Mouse (Mus musculus): ENCODE data around the gene Cfap43.

Cfap43 gene

DNA sequence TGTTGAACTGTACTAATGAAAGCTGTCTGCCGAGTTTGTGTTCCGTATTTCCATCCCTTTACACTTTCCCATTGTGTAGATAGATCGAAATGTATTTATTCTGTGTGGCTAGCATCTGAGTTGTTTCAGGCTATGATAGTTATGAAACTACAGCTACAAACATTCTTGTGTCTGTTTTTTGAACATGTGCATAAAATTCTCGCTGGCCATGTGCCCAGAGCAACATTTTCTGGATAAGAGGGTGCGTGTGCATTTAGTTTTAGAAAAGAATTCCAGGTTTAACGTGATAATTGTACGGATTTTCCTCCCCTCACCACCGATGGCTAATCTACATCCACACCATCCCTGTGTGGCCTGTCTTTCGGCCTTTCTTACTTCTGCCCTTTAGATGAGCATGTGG, 205.6 kb downstream of the Cfap43 start:
- no peak for DNase-seq (ENCODE audit: extremely low spot score)

DNA sequence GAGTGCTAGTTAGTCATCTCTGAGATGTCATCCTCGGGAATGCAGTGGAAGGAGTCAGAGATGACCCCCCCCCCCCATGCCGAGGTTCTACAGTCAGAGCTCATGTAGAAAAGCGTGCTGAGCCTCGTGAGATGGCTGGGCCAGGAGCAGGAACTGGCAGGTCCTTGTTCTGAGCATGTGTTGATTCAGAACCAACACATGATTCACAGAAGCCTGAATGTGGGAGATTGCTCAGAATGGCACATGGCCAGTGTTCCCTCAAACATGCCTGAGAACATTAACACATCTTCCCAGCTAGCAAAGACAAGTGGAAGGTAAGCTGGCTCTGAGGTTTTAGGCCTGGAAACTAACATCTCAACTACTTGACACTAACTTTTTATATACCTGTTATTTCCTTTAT, 208.7 kb downstream of the Cfap43 start:
- DNase-seq (ENCODE audit: extremely low spot score): no peak

- DNase-seq (ENCODE audit: extremely low spot score): no peak
Observed at GRCm38 (mm10) chr19:47705772-47706309, 213.2 kb downstream of the Cfap43 start.

DNA sequence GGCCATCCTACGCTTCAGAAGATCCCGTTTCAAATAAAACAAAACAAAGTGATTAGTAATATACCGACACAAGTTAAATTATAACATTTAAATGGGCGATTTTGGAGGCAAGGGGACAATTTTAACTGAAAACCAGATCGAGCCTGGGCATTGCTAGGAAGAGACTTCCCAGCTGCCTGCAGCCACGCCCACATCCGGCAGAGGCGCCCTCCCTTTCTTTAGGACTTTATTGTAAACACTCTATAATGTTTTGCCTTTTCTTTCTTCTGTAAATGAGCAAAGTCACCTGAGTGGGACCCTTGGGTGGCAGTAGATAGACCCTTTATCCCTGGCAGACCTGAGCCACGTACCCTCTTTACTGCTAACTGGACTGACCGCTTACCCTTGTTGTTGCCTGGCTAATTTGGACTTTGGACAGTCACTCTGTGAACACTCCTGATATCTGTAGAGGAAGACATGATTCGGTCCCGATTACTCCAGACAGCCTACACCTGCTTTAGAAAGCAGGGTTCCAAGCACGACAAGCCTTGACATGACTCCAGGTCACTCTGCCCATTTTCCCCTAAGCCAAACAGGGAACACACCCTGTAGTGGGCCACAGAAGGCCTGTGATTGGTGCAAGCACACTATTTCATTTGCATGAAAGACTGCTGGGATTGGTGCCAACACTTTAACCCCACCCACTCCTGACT, 213.9 kb downstream of the Cfap43 start:
- DNase-seq (ENCODE audit: extremely low spot score): no peak

DNA sequence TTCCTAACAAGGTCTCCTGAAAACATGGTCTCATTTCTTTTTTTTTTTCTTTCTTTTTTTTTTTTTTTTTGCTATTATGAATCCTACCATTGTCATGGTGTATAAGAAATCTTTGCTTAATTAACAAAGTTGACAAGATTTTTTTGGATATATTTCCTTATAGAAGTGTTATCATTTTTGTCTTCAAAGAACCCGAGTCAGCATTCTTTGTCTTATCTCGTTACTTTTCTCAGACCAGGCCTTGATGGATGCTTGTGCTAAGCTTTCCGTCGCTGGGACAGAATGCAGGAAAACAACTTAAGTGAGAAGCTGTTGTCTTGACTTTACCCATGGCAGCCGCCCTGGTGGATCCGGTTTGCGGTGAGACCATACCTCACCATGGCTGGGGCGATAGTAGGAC, 218.6 kb downstream of the Cfap43 start:
- no peak for DNase-seq (ENCODE audit: extremely low spot score)

GRCm38 (mm10) chr19:47699743-47700142, 219.3 kb downstream of the Cfap43 start:
- no peak for DNase-seq (ENCODE audit: extremely low spot score)

DNA sequence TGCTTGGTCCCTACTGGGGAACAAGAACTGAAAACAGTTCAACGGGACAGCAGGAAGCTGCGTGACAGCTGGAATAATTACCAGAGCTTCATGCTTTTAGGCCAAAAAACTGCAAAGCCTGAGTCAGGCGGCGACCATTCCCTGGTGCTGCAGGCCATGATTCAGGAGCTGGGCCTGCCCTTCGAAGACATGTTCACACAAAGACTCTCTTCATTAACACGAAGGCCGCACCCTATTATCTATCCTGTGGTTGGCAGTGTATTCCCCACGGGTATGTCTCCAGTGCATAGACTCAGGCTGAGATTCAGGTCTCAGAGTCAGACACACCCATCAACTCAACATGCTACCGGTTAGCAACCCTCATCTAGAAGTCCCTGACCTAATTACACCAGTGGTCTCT, 220.8 kb downstream of the Cfap43 start:
- DNase-seq (ENCODE audit: extremely low spot score): no peak

DNA sequence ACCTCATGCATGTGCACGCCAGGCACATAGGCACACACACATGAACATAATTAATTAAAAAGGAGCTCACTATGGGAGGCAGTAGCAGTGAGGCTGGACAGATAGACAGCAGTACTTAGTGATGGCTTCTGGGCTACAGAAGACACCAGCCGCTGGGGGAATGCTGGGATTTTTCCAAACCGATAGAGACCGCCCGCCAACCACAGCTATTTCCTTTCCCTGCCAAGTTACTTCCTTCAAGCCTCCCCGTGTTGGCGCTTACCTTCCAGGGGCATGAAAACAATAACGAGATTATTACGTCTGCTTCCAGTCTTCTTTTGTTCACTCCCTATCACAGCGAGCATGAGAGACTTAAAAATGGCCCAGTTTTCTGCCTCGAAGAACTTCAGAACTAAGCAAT, 222.0 kb downstream of the Cfap43 start:
- DNase-seq (ENCODE audit: extremely low spot score): no peak

DNA sequence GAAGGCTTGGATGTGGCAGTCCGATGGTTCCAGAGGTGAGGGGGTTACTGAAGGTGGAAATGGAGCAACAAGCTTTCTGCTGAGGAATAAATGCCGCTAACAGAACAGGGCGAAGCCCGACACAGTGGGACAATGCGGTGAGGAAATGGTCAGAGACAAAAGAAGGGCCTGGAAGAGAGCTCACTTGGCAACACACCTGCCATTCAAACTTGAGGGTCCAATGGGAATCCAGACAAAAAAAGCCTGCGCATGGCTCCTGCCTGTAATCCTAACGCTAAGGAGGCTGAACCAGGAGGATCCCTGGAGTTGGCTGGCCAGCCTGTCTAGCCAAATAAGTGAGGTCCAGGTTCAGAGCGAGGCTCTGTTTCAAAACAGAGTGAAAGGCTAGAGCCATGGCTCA, 222.7 kb downstream of the Cfap43 start:
- no peak for DNase-seq (ENCODE audit: extremely low spot score)

DNA sequence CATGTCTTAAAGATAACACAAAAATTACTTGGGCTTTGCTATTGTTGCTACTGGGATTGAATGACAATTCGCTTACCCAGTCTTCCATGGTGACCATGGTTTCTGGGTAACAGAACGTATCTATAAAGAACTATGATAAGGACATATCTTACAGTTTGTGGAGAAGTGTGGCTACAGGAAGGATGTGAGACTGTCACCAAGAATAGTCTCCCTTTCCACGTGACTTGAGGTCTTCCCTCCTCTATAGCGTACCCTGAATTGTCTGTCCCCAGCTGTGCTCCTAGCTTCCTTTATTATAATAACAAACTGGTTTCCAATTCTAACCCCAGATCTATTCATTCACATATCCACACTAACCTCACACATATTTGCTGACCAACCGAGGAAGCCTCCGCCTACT, 223.4 kb downstream of the Cfap43 start:
- no peak for DNase-seq (ENCODE audit: extremely low spot score)

GRCm38 (mm10) chr19:47691994-47692393, 227.1 kb downstream of the Cfap43 start, which contains the start of gene Col17a1:
Gene Col17a1 (minus strand): TSS chr19:47692094.
- no peak for DNase-seq (ENCODE audit: extremely low spot score)

DNA sequence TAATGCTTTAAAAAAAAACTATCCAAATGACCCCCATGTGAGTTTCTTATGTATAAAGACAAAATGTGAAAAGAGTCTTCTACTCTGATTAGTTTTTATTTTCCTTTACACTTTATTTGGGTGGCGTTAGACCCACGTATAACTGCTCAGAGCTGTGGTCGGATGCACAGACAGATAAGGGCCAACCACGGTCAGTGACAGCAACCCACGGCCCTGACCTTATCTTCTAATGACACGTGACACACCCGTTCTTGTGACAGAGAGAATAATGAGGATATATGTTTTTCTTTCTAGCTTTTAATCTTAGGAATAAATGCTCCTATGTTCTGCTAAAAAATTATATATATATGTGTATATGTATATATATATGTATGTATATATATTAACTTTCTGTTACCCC, 229.5 kb downstream of the Cfap43 start:
- no peak for DNase-seq (ENCODE audit: extremely low spot score)

Measured in embryo, embryonic 9.5 days (tissue).